Mouse (Mus musculus): Measurements from ENCODE around the gene Hspb7. TPM values are rescaled to one million over a fixed set of nuclear protein-coding genes. Genes with fewer than 3 reads are reported as not detected.
A peak's percentile ranks its signal among the peaks of the same experiment; 100 is the strongest.

Hspb7 gene
- total RNA-seq, 2 experiments from 2014 or later: not detected

DNA sequence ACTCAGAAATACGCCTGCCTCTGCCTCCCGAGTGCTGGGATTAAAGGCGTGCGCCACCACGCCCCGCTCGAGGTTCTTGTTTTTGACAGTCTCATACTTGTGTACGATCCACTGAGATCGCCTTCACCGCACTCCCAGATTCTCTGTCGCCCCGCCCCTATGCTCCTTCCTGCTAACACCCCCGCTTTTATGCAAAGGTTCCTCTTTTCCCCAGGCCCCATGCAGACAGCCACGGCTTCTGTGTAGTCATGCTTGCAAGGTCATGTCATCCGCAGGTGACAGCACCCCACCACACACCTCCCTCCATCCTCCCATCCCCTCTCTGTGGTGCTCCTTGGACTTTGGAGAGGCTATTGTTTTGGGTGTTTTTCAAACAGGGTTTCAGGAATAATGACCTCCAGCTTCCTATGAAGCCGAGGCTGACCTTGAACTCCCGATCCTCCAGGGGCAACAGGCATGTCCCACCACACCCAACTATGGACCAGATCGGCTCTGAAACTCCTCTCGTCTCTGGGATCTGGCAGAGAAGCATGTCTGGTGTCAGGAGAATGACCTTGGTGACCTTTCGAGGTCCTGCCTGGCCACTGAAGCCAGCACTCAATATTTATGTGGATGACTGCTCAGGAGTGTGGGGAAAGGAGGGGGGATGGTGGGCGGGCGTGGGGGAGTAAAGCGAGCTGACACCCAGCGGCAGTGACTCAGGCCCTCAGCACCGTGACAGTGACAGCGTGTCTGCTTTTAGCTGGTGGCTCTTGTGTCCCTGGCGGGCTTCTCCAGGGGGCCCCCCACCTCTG is 984 bp upstream of the Hspb7 start:
- no peak for DNase-seq (ENCODE audit: low spot score in 2 of 2)

DNA sequence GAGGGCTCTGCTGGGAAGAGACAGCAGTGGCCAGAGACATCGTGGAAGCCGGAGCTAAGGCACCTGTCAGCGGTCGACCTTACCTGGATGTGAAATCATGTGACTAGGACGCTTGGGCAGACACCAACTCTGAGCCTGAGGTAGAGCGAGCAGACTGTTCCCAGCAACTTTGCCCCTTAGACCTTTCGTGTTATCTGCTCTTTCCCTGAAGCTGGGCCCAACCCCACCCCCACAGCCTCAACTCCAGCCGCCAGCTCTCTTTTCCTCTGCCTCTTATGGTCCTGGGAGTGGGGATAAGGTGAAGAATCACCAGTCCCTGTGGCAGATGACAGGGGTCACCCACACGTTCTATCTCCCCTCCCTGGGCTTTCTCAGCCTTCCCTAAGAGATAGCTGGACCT is 307 bp downstream of the Hspb7 start:
- DNase-seq (ENCODE audit: low spot score in 2 of 2): no peak

DNA sequence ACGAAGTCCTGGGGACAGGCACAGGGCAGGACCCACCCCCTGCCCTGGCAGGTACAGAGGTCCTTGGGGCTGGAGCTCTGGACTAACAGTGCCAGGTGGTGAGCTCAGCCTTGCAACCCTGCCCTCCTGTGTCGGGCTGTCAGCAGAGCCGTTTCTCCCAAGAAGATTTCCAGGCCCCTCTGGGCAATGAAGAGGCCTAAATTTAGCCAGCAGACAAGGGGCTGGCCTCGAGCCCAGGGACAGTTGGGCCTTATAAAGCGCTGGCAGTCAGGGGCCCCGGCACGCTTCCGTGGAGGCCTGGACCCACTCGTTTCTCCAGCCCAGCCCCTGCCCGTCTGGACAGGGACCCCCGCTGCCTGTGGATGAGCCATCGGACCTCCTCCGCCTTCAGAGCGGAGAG is 844 bp downstream of the Hspb7 start:
- DNase-seq (ENCODE audit: low spot score in 2 of 2): no peak

DNA sequence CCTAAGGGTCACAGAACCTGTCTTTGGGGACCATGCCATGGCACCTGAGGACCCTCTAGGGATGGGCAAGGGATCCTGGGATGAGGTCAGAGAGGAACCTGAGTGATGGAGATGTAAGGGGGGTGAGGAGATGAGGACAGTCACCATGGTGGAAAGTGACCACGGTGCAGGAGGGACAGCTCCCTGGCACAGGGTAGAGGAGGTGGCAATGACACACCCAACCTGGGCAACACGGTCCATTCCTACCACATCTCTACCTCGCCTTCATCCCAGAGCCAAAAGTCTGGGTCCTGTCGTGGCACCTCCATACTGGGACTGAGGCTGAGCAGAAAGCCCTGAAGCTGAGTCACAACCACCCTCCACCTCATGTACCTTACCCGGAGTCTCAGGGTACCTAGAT is 2.3 kb downstream of the Hspb7 start:
- no peak for DNase-seq (ENCODE audit: low spot score in 2 of 2)

DNA sequence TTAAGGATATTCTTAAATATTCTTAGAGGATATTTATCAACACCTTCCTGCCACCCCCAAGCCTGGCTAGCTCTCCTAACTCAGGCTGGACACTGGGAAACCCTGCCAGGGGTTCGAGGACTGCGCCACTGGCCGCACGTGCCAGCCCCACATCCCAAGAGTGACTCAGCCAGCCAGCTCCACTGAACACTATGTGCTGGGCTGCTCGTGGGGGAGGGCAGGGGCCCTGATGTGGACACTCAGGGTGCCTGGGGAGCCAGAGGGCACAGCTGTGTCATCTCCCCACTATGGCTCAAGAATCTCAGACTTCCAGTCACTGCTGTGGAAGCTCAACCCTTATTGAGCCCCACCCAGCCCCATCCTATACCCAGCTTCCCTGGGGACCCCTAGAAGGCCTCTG is 2.7 kb downstream of the Hspb7 start:
- no peak for DNase-seq (ENCODE audit: low spot score in 2 of 2)

DNA sequence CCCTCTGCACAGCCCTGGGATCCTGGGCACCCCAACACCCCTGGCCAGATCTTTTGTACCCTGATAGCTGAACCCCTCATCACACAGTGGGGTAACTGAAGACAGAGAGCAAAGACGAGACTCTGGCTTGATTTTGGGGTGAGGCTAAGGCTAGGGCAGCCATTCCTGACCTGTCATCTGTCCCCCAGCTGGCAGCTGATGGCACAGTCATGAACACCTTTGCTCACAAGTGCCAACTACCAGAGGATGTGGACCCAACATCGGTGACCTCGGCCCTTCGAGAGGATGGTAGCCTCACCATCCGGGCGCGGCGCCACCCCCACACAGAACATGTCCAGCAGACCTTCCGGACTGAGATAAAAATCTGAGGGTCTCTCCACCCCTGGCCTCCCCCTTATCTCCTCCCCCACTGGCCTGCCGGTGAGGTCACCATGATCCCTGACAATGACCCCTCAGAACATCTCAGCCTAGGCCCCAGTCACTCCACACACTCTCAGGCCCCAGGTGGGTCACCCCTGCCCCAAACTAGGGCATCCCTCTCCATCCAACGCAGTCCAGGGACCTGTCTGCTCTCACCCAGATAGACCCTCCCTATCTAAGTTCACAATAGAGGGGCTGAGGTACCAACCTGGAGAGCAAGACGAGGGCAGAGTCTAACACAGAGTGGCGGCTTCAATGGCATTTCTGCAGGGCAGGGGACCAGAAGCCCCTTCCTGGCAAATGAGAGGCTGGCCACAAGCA is 3.3 kb downstream of the Hspb7 start:
- no peak for DNase-seq (ENCODE audit: low spot score in 2 of 2)

DNA sequence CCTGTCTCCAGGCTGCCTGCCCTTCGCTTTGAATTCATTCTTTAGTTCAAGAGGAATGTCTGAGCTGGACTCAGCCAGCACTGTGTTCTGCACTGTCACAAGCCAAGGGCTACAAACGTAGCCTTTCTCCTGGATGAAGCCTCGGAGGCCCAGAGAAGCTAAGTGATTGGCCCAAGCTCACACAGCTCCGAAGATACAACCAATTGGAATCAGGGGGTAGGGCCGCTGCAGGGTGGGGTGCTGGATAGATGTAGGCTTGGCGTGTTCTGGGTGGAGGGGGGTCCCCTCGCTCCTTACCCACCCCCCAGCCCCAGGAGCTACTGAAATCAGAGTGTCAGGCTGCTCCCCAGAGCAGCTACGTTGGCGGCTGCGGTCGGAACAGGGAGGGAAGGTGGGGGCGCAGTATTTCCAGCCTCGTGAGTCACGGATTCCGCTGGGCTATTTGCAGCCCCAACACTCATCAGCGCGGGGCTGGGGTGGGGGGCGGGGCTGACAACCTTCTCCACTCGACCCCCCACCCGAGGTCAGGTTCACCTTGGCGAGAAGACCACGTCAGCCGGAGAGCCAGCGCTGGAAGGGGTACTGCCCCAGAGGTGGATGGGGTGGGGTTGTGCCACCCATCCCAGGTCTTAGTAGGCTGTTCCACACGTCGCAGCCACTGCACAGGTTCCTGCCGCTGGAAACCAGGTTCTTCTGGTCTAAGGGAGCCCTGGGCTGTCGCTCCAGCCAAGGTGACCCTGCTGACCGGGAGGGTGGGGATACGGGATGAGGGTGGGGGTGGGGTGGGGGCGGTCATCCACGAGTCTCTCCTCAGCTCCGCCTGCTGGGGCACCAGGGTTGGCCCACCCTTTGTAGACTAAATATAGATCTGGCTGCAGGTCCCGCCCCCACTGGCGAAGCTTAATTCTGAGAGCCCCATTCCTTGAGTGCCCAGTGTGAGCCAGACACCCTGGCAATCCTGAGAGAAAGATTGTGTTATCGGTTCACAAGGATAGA is 5.2 kb downstream of the Hspb7 start:
- DNase-seq (ENCODE audit: low spot score in 2 of 2): peak; percentile 61 to 79

DNA sequence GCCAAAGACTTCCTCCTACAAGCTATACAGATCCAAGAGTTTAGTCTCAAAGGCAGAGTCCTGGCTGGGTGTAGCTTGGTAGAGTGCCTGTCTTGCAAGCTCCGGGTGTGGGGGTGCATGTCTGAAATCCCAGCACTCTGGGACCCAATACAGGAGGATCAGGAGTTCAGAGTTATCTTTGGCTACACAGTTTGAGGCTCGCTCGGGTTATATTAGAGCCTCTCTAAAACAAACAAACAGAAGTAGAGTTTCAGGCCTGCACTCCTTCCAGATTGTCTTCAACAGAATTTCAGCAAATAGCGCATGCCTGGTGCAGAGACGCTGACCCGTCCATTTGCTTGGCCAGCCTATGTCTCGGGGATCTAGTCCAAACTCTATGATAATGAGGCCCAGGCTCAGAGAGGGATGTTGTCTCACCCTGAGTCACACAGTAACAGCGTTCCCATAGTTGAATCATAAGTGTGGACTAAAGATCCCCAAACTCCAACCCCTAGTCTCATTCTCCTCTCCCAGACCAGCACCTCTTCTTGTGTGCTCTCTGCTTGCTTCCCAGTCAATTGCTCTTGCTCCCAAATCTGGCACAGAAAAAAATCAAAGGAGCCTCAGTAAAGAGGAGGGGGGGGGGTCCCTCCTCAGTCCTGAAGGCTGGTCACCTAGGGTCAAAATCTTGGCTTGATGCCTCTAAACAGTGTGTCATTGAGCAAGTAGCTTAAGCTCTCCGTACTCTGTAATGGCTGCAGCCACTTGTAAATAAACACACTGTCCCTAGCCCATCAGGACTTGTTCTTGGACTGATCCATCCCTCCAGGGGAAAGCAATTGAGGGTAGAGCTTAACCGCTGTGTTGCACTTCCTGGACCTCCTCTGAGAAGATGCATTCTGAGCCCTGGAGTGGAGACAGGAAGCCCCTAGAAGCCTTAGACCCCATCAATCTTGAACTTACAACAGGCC is 6.5 kb downstream of the Hspb7 start:
- DNase-seq (ENCODE audit: low spot score in 2 of 2): no peak

DNA sequence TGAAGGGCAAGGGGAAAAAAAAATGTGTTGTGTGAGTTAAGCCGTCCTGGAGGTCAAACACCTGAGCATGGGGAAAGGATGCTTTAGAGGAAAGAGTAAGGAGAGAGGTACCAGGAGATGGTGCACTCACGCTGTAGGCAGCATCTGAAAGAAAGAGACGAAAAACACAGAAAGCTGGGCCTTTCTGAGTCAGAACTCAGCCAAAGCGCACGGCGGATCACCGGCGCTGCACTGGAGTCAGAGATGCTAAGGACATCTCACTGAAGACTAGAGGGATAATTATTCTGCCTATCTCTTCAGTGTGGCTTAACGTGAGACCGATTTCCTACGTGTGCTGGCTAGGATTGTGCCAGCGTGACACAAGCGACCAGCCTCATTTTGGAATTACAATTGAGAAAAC is 7.3 kb downstream of the Hspb7 start:
- DNase-seq (ENCODE audit: low spot score in 2 of 2): no peak

DNA sequence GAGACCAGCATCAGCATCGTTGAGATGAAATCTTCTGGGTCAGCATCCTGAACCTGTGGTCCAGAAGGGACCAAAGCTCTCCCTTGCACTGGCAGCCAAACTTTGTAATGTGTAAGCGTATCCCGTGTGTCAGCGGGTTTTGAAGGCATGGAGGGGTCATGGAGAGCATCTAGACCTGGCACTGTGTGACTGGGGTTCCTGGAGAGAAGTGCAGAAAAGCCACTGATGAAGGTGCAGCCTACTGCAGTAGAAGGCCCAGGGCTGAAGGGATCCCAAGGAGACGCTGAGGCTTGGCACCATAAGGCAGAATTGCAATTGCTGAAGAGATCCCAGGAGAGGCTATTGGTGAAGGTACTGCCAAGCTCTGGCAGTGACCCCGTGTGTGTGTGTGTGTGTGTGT is 8.8 kb downstream of the Hspb7 start:
- DNase-seq (ENCODE audit: low spot score in 2 of 2): no peak

DNA sequence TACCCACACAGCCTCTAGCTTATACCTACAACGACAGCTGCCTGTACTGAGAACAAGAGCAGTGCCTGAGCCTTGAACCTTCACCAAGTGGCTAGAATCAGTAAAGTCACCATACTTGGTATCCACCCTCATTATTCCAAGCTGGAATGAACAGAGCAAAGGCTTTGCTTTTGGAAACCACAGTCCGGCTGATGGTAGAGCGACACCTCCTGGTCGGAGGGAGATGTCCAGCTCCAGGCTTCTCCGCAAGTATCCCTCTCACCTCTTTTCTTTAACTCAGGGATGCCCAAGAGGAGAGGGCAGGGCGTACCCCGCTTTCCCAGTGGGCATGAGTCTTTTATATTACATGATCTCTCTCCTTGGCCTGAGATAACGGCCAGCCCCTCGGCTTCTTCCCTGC is 9.3 kb downstream of the Hspb7 start:
- DNase-seq (ENCODE audit: low spot score in 2 of 2): peak in 1 of 2 experiments; percentile 32

DNA sequence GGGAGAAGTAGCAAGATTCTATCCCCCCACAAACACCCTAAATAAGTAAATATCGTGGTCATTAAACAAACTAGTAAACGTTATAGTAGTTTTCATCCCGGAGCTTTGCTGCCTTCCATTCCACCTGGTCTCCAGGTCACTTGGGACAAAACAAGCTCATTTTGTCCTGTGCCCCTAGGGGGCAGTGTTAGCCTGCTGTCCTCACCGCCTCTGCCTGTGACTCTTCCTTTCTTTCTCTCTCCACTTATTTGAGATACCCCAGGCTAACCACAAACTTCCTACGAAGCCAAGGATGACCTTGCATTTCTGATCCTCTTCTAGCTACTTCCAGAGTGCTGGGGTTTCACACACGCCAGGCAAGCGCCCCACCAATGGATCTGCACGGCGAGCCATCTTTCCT is 10.4 kb downstream of the Hspb7 start:
- DNase-seq (ENCODE audit: low spot score in 2 of 2): peak in 1 of 2 experiments; percentile 72

DNA sequence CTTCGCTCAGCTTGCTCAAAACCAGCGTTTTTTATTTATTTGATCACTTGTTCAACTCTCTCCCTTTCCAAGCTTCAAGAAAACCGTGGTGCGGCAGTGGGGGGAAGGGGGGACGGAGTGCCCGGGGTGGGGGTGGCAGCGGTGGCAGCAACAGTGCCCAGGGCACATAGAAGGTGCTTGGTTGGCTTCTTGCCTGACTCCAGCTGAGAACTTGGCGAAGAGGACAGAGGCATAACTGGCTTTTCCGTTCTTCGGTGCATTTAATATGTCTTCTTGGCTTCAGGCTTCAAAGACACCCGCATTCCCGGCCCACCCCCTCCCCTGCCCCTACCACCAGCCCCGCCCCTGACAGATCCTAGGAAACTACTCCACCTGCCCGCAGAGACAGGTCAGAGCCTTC is 12.1 kb downstream of the Hspb7 start:
- DNase-seq (ENCODE audit: low spot score in 2 of 2): no peak

DNA sequence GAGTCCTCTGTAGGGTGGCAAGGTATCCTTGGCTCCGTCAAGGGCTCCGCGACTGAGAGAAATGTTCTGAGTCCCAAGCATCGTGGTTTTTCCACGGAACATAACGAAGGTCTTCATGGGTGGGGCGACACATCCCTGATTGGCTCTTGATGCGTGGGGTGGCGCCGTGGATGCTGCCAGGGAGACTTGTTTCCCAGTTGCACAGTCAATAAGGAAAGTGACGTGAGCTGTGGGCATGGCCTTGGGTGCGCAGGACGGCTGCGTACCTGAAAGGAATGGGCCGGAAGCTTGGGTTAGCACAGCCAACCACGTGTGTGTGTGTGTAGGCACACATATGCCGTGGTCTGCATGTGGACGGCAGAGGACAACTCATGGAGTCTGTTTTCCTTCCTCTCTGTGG is 12.6 kb downstream of the Hspb7 start:
- no peak for DNase-seq (ENCODE audit: low spot score in 2 of 2)

DNA sequence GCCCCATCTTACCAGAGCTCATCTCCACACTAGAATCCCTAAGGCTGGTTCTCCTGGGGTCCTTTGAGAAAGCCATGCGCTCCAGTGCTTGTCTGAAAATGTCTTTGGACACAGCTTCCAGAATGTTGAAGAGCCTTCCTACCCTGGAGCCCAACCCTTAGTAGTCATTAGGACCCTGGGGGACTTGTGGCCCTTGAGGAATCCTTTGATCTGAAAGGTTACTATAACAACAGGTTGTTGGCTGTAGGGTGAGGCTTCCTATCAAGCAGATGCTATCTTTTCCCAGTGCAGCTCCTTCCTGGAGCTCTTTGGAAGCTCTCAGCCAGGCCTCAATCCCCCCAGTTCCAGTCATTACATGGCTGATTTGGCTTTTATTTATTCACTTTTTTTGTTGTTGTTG is 15.4 kb downstream of the Hspb7 start, which contains the start of gene Srarp:
Srarp (minus strand) TSS at position 132 of the 400 bp plus-strand sequence.
- DNase-seq (ENCODE audit: low spot score in 2 of 2): no peak

DNA sequence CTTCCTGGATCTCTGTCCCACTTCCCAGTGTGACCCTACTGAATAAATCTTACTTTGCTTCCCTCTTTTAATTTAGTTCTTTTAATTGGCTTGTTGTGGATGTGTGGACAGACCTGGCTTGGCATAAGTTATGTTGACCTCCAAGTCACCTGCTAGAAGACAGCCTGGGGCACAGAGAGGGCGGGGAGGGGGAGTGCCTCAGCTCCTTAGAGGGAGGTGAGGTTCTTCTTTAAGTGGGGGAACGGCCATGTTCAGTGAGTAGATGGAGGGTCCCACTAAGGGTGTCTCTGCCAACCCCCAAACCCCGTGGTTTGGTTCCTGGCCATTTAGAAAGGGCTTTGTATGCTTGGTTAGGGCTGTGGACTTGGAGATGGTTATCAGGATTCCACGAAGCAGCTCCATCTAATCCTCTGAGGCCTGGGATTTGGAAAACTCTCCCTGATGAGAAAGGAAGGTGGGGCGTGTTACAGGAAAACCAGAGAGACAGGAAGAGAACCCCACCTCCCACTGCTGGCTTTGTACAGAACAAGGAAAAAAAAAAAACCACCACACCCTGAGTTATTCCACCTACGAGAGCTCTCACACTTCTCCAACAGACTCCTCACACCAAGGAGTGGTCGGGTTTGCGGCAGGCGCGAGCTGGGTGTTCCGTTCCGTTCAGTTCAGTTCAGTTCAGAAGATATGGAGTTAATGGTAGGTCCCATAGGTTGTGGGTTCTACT is 18.7 kb downstream of the Hspb7 start:
- no peak for DNase-seq (ENCODE audit: low spot score in 2 of 2)

DNA sequence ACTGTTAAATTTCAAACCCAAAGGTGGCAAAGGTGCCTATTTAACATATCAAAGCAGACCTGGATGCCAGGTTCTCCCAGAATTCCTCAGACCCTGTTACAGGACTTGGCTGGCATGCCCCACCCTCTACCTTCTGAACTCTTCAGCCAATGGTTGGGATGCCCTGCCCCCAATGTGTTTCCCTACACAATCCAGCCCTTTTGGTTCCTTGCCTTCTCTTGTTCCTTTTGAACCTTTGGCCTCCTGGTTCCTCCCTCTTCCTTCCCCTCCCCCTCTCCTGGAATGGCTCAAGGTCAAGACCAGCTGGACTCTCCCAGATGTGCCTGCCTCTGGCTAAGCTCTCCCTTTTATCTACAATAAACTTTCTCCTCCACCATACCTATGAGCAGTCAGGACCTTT is 20.3 kb downstream of the Hspb7 start:
- no peak for DNase-seq (ENCODE audit: low spot score in 2 of 2)

DNA sequence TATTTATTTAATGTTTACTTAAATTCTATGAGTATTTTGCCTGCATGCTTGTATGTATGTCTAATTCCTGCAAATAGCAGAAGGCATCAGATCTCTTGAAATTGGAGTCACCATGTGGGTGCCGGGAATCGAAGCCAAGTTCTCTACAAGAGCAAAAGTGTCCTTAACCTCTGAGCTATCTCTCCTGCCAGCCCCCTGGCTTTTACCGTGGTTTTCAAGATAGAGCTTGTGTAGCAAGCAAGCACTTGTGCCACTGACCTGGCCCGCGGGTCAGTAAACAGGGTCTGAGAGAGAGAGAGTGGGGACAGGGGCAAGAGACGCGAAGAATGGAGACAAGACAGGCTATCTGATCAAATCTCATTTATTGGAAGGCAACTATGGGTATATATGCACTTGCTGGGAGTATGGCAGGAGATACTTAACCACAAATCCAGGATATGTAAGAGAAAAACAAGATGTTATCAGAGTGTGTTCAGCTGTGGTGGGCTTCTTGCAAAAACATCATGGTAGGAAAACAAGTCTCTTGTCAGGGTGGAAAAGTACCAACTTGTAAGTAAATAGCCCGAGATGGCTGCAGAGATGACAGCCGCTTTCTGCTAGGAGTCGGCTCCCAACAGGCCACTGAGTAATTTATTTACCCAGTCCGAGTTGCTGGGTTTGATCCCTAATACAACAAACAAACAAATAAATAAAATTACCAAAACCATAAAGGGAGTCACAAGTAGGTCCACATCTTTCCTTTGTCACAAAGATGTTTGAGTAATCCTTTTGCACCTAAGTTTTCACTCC is 23.3 kb downstream of the Hspb7 start:
- DNase-seq (ENCODE audit: low spot score in 2 of 2): no peak

Measured in layer of hippocampus, adult 18-20 months (tissue).